Mouse (Mus musculus) liver, embryonic 13.5 days (tissue): ENCODE data around the gene Pdha2. TPM values are rescaled to one million over a fixed set of nuclear protein-coding genes. Genes with fewer than 3 reads are reported as not detected.

Experiments
- ATAC-seq: fragments of 200-750 bp; cut with Nextera tagmentation; 2 replicates; pipeline ENCODE4 v1.8.0; 2017; ENCODE audit warnings: low read depth, mild to moderate bottlenecking, moderate number of reproducible peaks, moderate library complexity
- DNase-seq: peaks from one replicate; pipeline ENCODE4 v3.0.0; 2022
- H3K27ac ChIP-seq: fragments of 300-500 bp; sonication (generic); 2 replicates; pipeline ENCODE4 v1.5.1; 2015; ENCODE audit warnings: moderate library complexity, mild to moderate bottlenecking, inconsistent platforms
- H3K27me3 ChIP-seq: fragments of 300-500 bp; sonication (generic); 2 replicates; pipeline ENCODE4 v1.6.1; 2015; ENCODE audit warnings: mild to moderate bottlenecking, inconsistent platforms
- H3K36me3 ChIP-seq: fragments of 300-500 bp; sonication (generic); 2 replicates; pipeline ENCODE4 v1.6.1; 2015; ENCODE audit warnings: mild to moderate bottlenecking, inconsistent platforms
- H3K4me1 ChIP-seq: fragments of 300-500 bp; sonication (generic); replicated peaks from 2 replicates; pipeline ENCODE4 v1.6.1; 2015; ENCODE audit warnings: inconsistent platforms
- H3K4me2 ChIP-seq: fragments of 300-500 bp; sonication (generic); 2 replicates; pipeline ENCODE4 v1.6.1; 2015; ENCODE audit warnings: inconsistent platforms, mild to moderate bottlenecking, moderate library complexity
- H3K4me3 ChIP-seq: fragments of 300-500 bp; sonication (generic); replicated peaks from 2 replicates; pipeline ENCODE4 v1.5.1; 2015; ENCODE audit warnings: mild to moderate bottlenecking, inconsistent platforms
- H3K9ac ChIP-seq: fragments of 300-500 bp; sonication (generic); 2 replicates; pipeline ENCODE4 v1.6.1; 2015; ENCODE audit warnings: mild to moderate bottlenecking, inconsistent platforms
- H3K9me3 ChIP-seq: fragments of 300-500 bp; sonication (generic); replicated peaks from 2 replicates; pipeline ENCODE4 v1.6.1; 2016; ENCODE audit warnings: inconsistent platforms
- WGBS: fragments of 180-500 bp; shearing (Covaris S2); methylation state at CpG from one replicate; pipeline ENCODE4 v1.1.7; 2015; ENCODE audit not compliant: insufficient replicate concordance; 5-methylcytosine and 5-hydroxymethylcytosine counted together
- polyA plus RNA-seq: library from polyadenylated mRNA; unstranded; fragments of >200 nt; fragmentation: Nextera tagmentation; extraction: Ambion mirVana; gene quantifications from 2 replicates; pipeline ENCODE4 v1.2.1, GENCODE M21; 2015

Gene Pdha2
- polyA plus RNA-seq, 1 experiment from 2014 or later = not detected

DNA sequence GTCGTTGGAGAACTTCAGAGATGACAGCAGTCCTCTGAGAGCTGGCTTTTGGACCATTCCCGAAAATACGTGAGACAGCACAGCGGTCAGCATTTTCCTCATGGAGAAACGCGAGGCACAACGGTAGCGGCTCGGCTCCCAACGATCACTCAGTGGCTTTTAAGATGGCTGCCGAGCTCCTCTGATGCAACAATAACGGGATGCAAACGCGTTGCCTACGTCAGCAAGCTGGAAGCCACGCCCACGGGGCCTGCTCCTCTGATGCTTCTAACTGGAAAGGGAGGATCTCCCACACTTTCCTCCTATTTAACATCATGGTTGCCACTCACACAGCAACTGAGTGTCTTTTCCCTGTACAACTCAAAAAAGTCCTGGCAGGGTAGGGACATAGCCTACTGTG is 511 bp downstream of the Pdha2 start:
- Histone ChIP-seq H3K9me3 (no peaks in the 10 kb centered on the region), H3K4me1 (no peaks in the 10 kb centered on the region), H3K4me2 (no peak overlapping the region), H3K27ac (no peak overlapping the region), H3K36me3 (no peaks in the 10 kb centered on the region), H3K27me3 (no peaks in the 10 kb centered on the region), H3K9ac (no peak overlapping the region), H3K4me3 (no peak overlapping the region)
- no peak for DNase-seq
- ATAC-seq = no peak
- WGBS = 86% methylated on average over 17 of the region's 17 CpGs

DNA sequence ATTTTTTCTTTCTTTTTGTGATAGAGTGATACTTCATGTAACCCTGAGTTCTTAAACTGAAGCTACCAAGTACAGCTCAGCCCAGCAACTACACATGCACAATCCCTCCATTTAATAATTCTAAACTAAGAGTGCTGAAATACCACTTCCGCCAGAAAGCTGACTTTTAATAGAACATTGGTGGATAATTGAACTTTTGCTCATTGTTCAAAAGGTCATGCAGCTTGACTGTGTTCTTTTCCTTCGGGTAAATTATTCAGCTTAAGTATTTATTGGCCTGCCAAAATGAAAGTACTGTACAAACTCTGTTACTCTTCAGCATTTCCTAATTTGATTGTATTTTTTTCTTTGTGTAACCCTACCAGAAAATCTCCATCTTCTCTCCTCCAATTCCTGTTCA is 10.4 kb downstream of the Pdha2 start:
- H3K9ac ChIP-seq = no peak overlapping the region
- H3K27me3 ChIP-seq = no peaks in the 10 kb centered on the region
- ATAC-seq = no peak
- WGBS = 56% methylated on average over 2 of the region's 2 CpGs
- H3K4me2 ChIP-seq = no peak overlapping the region
- no peak overlapping the region for H3K27ac ChIP-seq
- no peaks in the 10 kb centered on the region for H3K36me3 ChIP-seq
- H3K4me1 ChIP-seq = no peaks in the 10 kb centered on the region
- no peaks in the 10 kb centered on the region for H3K9me3 ChIP-seq
- no peak overlapping the region for H3K4me3 ChIP-seq
- no peak for DNase-seq

DNA sequence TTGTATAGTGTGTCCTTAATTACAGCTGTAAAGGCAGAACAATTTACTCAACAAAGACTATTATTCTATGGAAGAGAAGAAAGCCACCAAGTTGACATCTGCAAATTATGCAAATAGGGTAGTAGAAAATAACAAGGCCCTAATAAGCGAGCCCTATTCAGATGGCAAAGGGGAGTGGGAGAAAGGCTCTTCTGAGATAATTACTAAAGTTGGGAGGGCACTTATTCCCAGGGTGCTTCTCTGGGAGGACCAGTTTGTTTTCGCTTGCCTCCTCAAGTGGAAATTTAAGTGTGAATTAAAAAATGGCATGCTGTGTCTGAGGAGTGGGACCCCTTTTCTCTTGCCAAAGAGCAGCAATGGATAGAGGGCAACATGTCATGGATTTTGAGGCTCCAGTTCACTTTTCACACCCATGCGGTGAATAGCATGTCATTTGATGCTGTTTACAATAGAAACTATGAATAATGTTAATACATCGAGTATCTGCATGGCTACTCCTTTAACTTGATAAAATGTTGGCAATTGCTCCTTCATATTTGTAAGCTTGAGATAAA is 14.8 kb downstream of the Pdha2 start:
- Histone ChIP-seq H3K9ac (no peak overlapping the region), H3K27ac (no peak overlapping the region), H3K36me3 (no peaks in the 10 kb centered on the region), H3K4me3 (no peak overlapping the region), H3K4me2 (no peak overlapping the region), H3K9me3 (no peaks in the 10 kb centered on the region), H3K27me3 (no peaks in the 10 kb centered on the region), H3K4me1 (no peaks in the 10 kb centered on the region)
- 66% methylated on average over 4 of the region's 4 CpGs for WGBS
- ATAC-seq (no peak), DNase-seq (no peak)

DNA sequence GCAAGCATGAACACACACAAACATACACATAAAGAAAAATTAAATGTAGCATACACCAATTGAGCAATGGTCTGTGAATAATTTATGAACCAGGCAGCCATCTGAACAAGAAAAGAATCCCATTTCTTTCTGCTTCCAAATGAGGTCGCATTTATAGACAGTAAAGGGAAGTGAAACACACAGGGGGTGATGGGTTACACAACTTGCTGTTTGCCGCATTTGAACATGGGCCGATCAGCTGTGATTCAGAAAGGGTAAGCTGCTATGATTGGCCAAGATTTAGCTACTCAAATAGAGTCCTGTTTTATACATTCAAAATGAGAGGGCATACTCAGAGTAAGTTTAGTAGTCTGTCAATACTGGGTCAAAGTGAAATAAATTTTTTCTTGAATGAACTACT is 20.5 kb downstream of the Pdha2 start:
- H3K27me3 ChIP-seq = no peaks in the 10 kb centered on the region
- H3K4me2 ChIP-seq = no peak overlapping the region
- H3K9ac ChIP-seq = no peak overlapping the region
- no peak for ATAC-seq
- H3K9me3 ChIP-seq = no peaks in the 10 kb centered on the region
- 58% methylated on average over 3 of the region's 3 CpGs for WGBS
- H3K36me3 ChIP-seq = no peaks in the 10 kb centered on the region
- no peak for DNase-seq
- H3K27ac ChIP-seq = no peak overlapping the region
- H3K4me1 ChIP-seq = no peaks in the 10 kb centered on the region
- H3K4me3 ChIP-seq = no peak overlapping the region

DNA sequence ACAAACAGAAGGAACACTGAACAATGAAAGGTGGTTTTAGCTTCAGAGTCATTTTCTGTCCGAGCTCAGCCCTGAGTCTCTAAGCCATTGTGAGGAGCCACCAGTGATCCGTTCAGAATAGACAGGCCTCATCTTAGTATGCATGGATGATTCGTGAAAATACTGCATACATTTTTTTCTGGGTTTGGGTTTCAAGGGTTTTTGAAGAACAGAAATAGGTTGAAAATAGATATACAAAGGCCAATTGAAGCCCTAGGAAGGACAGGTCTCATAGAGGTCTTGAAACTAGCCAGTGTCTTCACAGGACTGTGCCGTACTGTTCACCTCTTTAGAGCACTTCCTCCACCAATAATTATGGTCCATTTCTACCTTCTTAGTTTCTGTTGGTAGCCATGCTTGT is 21.7 kb downstream of the Pdha2 start:
- ATAC-seq (no peak), DNase-seq (no peak)
- H3K4me2 ChIP-seq = no peak overlapping the region
- no peak overlapping the region for H3K9ac ChIP-seq
- no peaks in the 10 kb centered on the region for H3K36me3 ChIP-seq
- no peaks in the 10 kb centered on the region for H3K9me3 ChIP-seq
- 55% methylated on average over 4 of the region's 4 CpGs for WGBS
- no peaks in the 10 kb centered on the region for H3K27me3 ChIP-seq
- H3K4me3 ChIP-seq = no peak overlapping the region
- H3K27ac ChIP-seq = no peak overlapping the region
- no peaks in the 10 kb centered on the region for H3K4me1 ChIP-seq

GRCm38 (mm10) chr3:141160986-141161385 is 51.2 kb downstream of the Pdha2 start:
- no peak for ATAC-seq
- H3K4me1 ChIP-seq = no peaks in the 10 kb centered on the region
- H3K27me3 ChIP-seq = no peaks in the 10 kb centered on the region
- H3K4me2 ChIP-seq = no peak overlapping the region
- no peak overlapping the region for H3K27ac ChIP-seq
- no peaks in the 10 kb centered on the region for H3K36me3 ChIP-seq
- no peak for DNase-seq
- no peaks in the 10 kb centered on the region for H3K9me3 ChIP-seq
- H3K4me3 ChIP-seq = no peak overlapping the region
- no peak overlapping the region for H3K9ac ChIP-seq
